Mouse (Mus musculus) thymus, postnatal 14 days (tissue): ENCODE measurements around the gene Snd1.

ENCODE experiments used
- DNase-seq: peaks from one replicate; pipeline ENCODE4 v3.0.0; 2021

The Snd1 gene

DNA sequence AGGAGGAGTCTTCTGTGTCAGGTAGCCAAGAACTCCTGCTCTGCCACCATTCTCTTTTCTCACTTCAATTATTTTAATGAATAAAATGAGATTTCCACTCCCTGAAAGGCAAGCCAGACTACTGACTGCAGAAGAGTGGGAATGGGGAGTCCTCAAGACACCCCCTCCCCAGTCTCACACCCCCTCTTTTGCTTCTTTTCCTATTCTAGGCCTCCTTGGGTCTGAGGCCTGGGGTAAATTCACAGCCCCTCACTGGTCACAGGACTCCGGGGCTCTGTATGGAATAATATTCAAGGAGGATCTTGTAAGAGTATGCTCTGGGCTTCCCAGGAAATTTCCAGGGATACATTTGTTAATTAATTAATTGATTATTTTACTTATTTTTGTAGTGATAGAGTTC lies 507.9 kb downstream of the Snd1 start:
- no peak for DNase-seq
